Mouse (Mus musculus) 3T3-L1 (cell line): ENCODE data around the gene Olfr522.
A peak's percentile ranks its signal among the peaks of the same experiment; 100 is the strongest.

ENCODE experiments used
- DNase-seq: peaks from one replicate; pipeline ENCODE4 v3.0.0-alpha.2; 2015; ENCODE audit warnings: low read depth, low spot score

The Olfr522 gene

DNA sequence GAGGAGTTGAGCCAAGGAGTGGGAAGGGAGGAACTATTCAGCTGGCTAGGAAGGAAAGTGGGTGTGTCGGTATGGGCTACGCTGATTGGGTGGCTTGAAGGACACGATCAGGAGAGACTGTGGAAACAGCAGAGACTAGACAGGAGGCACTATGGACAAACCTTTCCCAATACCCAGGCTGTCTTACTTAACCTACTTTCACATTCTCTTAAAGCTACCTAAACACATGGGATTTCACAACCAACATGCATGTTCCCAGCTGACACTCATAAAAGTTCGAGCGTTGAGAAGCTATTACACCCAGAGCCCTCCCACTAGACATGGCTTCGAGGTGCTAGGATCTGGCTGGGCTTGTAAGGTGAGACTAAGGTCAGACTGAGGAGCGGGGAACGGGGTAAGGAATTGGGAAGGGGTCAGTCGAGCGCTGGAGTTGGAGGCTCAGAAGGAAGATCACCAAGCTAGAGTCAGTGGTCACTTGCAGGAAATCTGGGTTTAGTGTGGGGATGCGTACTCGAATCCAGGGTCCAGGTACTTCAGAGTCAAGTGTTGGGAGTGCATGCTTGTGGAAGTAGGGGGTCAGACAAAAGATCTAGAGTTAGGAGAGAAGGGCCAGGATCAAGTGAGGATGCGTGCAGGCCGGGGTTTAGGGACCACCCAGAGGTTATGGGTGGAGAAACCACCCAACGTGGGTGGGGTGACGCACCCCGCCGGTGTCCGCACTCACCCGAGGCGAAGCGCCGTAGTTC lies 48.8 kb downstream of the Olfr522 start, which contains the start of gene Paox:
Gene Paox, plus strand, starts transcription at position 217 of the 746 bp plus-strand sequence.
- peak; percentile 91 for DNase-seq

DNA sequence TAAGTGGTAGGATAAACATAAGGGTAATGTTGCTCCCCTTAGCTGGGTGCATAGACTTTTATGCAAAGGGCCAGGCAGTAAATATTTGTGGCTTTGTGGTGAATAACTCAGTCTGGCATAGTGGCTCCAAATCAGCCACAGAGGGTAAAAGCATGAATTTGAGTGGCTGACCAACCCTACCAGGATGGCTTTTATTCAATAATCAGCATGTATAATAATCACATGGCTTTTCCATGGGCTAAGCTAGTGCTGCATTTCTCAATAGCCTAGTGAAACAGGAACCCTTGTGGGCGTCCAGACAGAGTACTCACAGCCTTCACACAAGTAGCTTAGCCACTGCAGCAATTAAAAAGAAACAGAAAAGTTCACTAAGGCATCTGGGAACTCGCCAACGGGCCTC lies 52.6 kb downstream of the Olfr522 start:
- DNase-seq = peak; percentile 64
